Mouse (Mus musculus): Measurements from ENCODE around the gene Tctex1d4. TPM values are rescaled to one million over a fixed set of nuclear protein-coding genes. Genes with fewer than 3 reads are reported as not detected.

The Tctex1d4 gene
- polyA plus RNA-seq, 1 experiment from 2014 or later, result 0.58 TPM

DNA sequence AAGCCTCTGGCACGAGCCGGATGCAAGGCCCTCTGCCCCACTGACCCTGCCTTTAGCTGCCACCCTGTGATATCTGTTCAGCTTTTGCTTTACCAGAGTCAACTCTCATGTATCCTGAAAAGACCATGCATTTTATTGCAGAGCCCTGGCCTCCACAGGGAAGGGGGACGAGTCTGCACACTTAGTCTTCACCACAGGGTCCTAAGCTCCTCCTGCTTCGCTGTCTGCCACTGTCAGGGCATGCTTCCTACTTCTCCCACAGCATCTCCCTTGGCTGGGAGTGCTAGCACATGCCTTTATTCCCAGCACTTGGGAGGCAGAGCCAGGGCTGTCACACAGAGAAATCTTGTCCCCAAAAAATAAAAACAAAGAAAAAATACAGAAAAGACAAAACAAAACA is 34.6 kb downstream of the Tctex1d4 start:
- Histone ChIP-seq H3K36me3 (ENCODE audit: control insufficient read depth, insufficient read depth, low read length) (no peaks in the 10 kb centered on the region; the same call in 1 of the 2 replicates), H3K27ac (replicated peaks) (no peak overlapping the region), H3K4me2 (replicated peaks; ENCODE audit: low read depth) (no peak overlapping the region), H3K4me1 (replicated peaks; ENCODE audit: control insufficient read depth, insufficient read depth) (no peaks in the 10 kb centered on the region), H3K9ac (ENCODE audit: low read length) (no peak overlapping the region), H3K27me3 (ENCODE audit: control insufficient read depth, insufficient read depth, low read length) (no peaks in the 10 kb centered on the region), H3K9me3 (ENCODE audit: control insufficient read depth, low read length) (no peaks in the 10 kb centered on the region), H3K4me3 (ENCODE audit: low read depth, low read length) (no peak overlapping the region)
- DNase-seq (ENCODE audit: low spot score) (no peak), ATAC-seq (ENCODE audit: low FRiP score, low TSS enrichment) (no peak)
- 75% methylated on average over 4 of the region's 4 CpGs for WGBS
- no peak for TF ChIP-seq CTCF (IDR thresholded peaks at IDR 0.05; ENCODE audit: low read depth)
- TF ChIP-seq EP300 (optimal IDR thresholded peaks at IDR 0.05), result no peak

DNA sequence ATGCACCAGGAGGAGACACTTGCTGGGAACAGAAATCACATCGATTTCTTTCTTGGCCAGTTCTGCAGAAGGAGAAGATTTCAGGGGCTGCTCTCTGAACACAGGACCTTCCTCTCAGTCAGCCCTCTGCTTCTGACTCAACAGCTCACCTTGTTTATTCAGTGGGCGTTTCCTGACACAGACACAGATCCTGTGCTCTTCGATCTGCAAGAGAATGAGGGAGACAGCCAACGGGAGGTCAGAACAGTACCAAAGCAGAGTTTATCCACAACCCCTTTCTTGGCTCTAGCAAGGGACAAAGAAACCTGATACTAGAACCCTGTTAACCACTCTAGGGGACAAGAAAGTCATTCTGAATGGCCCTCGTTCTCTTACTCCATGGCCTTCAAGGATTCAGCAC is 43.3 kb downstream of the Tctex1d4 start:
- Histone ChIP-seq H3K4me2 (replicated peaks; ENCODE audit: low read depth) (no peak overlapping the region), H3K36me3 (ENCODE audit: control insufficient read depth, insufficient read depth, low read length) (peaks cover 10% of the 10 kb centered on the region; the same call in 1 of the 2 replicates), H3K27ac (replicated peaks) (0 out of 2 replicates have a peak overlapping the region, but pooled peaks have one; percentile 24), H3K9me3 (ENCODE audit: control insufficient read depth, low read length) (no peaks in the 10 kb centered on the region), H3K27me3 (ENCODE audit: control insufficient read depth, insufficient read depth, low read length) (no peaks in the 10 kb centered on the region), H3K4me1 (replicated peaks; ENCODE audit: control insufficient read depth, insufficient read depth) (no peaks in the 10 kb centered on the region), H3K9ac (ENCODE audit: low read length) (no peak overlapping the region), H3K4me3 (ENCODE audit: low read depth, low read length) (no peak overlapping the region)
- TF ChIP-seq CTCF (IDR thresholded peaks at IDR 0.05; ENCODE audit: low read depth), result no peak
- no peak for TF ChIP-seq EP300 (optimal IDR thresholded peaks at IDR 0.05)
- DNase-seq (ENCODE audit: low spot score) (no peak), ATAC-seq (ENCODE audit: low FRiP score, low TSS enrichment) (no peak)
- WGBS, result 64% methylated on average over 5 of the region's 5 CpGs

Small RNAs within 50 kb of the gene (microRNA-seq; reads per million reads assigned to microRNA genes)
- not detected for gene Gm22398

Other genes with a start within 250 kb of the Tctex1d4 start
- gene Zswim5, start 249.4 kb upstream of the Tctex1d4 start, polyA plus RNA-seq (2015; fragmentation: Nextera tagmentation; extraction: Ambion mirVana), result 0.04 and 0.06 TPM in 2 replicates
- gene Urod, start 132.4 kb upstream of the Tctex1d4 start, polyA plus RNA-seq (2015; fragmentation: Nextera tagmentation; extraction: Ambion mirVana), result 38.3 and 47.3 TPM in 2 replicates
- gene Hectd3, start 131.5 kb upstream of the Tctex1d4 start, polyA plus RNA-seq (2015; fragmentation: Nextera tagmentation; extraction: Ambion mirVana), result 6.3 and 7.4 TPM in 2 replicates
- 29.9 and 30.1 TPM in 2 replicates for gene Eif2b3, start 107.4 kb upstream of the Tctex1d4 start, polyA plus RNA-seq (2015; fragmentation: Nextera tagmentation; extraction: Ambion mirVana)
- 1.3 and 1.5 TPM in 2 replicates for gene Ptch2, start 30.7 kb upstream of the Tctex1d4 start, polyA plus RNA-seq (2015; fragmentation: Nextera tagmentation; extraction: Ambion mirVana)
- gene Btbd19, start 1.1 kb upstream of the Tctex1d4 start, polyA plus RNA-seq (2015; fragmentation: Nextera tagmentation; extraction: Ambion mirVana), result 5.7 and 5.9 TPM in 2 replicates
- gene Plk3, start 7.2 kb downstream of the Tctex1d4 start, polyA plus RNA-seq (2015; fragmentation: Nextera tagmentation; extraction: Ambion mirVana), result 18.1 and 18.7 TPM in 2 replicates
- 752 and 809 TPM in 2 replicates for gene Rps8, start 29.4 kb downstream of the Tctex1d4 start, polyA plus RNA-seq (2015; fragmentation: Nextera tagmentation; extraction: Ambion mirVana)
- gene Kif2c, start 55.8 kb downstream of the Tctex1d4 start, polyA plus RNA-seq (2015; fragmentation: Nextera tagmentation; extraction: Ambion mirVana), result 7.9 and 11.5 TPM in 2 replicates
- 12.9 and 16.3 TPM in 2 replicates for gene Tmem53, start 125.2 kb downstream of the Tctex1d4 start, polyA plus RNA-seq (2015; fragmentation: Nextera tagmentation; extraction: Ambion mirVana)
- 0.16 and 0.24 TPM in 2 replicates for gene Armh1, start 125.3 kb downstream of the Tctex1d4 start, polyA plus RNA-seq (2015; fragmentation: Nextera tagmentation; extraction: Ambion mirVana)

All from stomach, postnatal 0 days (tissue).